Mouse (Mus musculus): ENCODE measurements around the gene Paqr6.
A peak's percentile ranks its signal among the peaks of the same experiment; 100 is the strongest.

The Paqr6 gene

GRCm38 (mm10) chr3:88364337-88364736 lies at the start of gene Paqr6:
Paqr6 (plus strand) TSS chr3:88364584.
- DNase-seq = peak in 1 of 2 experiments; percentile 23

GRCm38 (mm10) chr3:88324951-88325405 lies 39.4 kb upstream of the Paqr6 start, which contains the start of gene Glmp:
Glmp (plus strand) TSS chr3:88325023.
- peak in 1 of 2 experiments; percentile 43 for DNase-seq

GRCm38 (mm10) chr3:88328956-88329355 lies 35.4 kb upstream of the Paqr6 start:
- no peak for DNase-seq

- DNase-seq = peak in 1 of 2 experiments; percentile 52
Observed at GRCm38 (mm10) chr3:88331282-88331681, 33.1 kb upstream of the Paqr6 start.

GRCm38 (mm10) chr3:88334029-88334658 lies 30.2 kb upstream of the Paqr6 start:
- DNase-seq = no peak

- DNase-seq = no peak
Observed at GRCm38 (mm10) chr3:88334902-88335435, 29.4 kb upstream of the Paqr6 start.

GRCm38 (mm10) chr3:88335436-88336053 lies 28.8 kb upstream of the Paqr6 start:
- no peak for DNase-seq

- DNase-seq = peak; percentile 95 to 96
Observed at GRCm38 (mm10) chr3:88336058-88337013, 28.0 kb upstream of the Paqr6 start, which contains the start of the genes Tmem79 and Smg5. Tmem79 (minus strand) TSS chr3:88336148. Smg5 (plus strand) TSS chr3:88336260.

GRCm38 (mm10) chr3:88337367-88338020 lies 26.9 kb upstream of the Paqr6 start:
- no peak for DNase-seq

- no peak for DNase-seq
Observed at GRCm38 (mm10) chr3:88338316-88338715, 26.1 kb upstream of the Paqr6 start.

GRCm38 (mm10) chr3:88339006-88339405 lies 25.4 kb upstream of the Paqr6 start:
- DNase-seq = no peak

GRCm38 (mm10) chr3:88350732-88351131 lies 13.7 kb upstream of the Paqr6 start:
- no peak for DNase-seq

- no peak for DNase-seq
Observed at GRCm38 (mm10) chr3:88352907-88353306, 11.5 kb upstream of the Paqr6 start.

- DNase-seq = no peak
Observed at GRCm38 (mm10) chr3:88354396-88355165, 9.8 kb upstream of the Paqr6 start.

- DNase-seq = no peak
Observed at GRCm38 (mm10) chr3:88359584-88359983, 4.8 kb upstream of the Paqr6 start.

GRCm38 (mm10) chr3:88359989-88360388 lies 4.4 kb upstream of the Paqr6 start:
- no peak for DNase-seq

GRCm38 (mm10) chr3:88361096-88361495 lies 3.3 kb upstream of the Paqr6 start:
- DNase-seq = no peak

- no peak for DNase-seq
Observed at GRCm38 (mm10) chr3:88361612-88362313, 2.6 kb upstream of the Paqr6 start.

- DNase-seq = no peak
Observed at GRCm38 (mm10) chr3:88363700-88364099, 684 bp upstream of the Paqr6 start.

- DNase-seq = no peak
Observed at GRCm38 (mm10) chr3:88365705-88366361, 1.4 kb downstream of the Paqr6 start.

Measured in spleen, adult 18-20 months (tissue).